Mouse (Mus musculus): Measurements from ENCODE around the gene Dab2ip.

The Dab2ip gene

DNA sequence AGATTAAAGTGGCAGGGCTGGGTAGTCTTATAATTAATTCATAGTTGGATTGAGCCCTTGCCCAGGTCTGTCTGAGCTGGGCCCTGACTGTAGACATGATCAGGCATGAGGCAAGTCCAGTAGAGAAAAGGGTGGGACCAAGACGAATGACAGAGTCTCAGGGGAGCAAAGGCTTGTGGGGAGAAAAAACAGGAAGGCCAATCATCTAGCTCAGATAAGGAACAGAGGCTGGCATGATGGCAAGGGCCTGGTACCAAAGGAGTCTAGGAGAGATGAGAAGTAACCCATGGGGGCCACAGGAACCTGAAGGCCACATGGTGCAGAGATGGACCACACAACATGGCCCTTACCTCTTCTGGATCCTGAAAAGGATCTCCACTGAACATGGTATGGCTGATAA, 158.1 kb downstream of the Dab2ip start:
- no peak for DNase-seq (ENCODE audit: low spot score)

DNA sequence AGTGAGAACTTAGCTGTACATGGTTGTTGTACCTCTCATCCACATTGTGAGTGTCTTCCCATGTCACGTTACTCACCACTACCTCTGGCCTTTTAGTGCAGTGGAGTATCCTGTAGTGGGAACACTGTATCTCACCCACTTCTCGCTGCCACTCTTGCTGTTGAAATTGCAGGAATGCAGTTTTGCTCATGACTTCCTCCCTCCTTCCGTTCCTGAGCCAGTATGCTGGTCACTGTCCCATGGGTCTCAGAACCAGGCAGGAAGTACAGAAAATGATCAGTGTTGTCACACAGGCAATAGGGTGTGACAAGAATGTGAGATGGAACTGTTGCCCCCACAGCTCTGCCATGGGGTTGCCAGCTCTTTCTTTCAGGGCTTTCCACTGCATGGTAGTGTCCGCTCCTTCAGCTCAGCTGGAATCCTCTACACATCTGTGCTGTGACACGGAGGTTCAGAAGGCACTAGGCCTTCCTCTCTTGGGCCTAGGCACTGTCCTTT, 160.0 kb downstream of the Dab2ip start:
- no peak for DNase-seq (ENCODE audit: low spot score)

DNA sequence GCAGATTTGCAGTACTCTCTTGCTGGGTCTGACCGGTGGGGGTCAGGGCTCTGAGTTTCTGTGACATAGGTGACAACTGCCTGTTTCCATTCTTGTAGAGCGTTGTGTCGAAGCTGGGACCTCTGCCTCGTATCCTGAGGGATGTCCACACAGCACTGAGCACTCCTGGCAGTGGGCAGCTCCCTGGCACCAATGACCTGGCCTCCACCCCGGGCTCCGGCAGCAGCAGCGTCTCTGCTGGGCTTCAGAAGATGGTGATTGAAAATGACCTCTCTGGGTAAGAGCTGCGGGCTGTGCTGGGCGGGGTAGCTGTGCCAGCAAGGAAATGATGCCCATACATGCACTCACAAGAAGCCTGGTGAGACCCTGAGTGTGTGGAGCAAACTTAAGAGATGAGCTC, 160.6 kb downstream of the Dab2ip start:
- no peak for DNase-seq (ENCODE audit: low spot score)

DNA sequence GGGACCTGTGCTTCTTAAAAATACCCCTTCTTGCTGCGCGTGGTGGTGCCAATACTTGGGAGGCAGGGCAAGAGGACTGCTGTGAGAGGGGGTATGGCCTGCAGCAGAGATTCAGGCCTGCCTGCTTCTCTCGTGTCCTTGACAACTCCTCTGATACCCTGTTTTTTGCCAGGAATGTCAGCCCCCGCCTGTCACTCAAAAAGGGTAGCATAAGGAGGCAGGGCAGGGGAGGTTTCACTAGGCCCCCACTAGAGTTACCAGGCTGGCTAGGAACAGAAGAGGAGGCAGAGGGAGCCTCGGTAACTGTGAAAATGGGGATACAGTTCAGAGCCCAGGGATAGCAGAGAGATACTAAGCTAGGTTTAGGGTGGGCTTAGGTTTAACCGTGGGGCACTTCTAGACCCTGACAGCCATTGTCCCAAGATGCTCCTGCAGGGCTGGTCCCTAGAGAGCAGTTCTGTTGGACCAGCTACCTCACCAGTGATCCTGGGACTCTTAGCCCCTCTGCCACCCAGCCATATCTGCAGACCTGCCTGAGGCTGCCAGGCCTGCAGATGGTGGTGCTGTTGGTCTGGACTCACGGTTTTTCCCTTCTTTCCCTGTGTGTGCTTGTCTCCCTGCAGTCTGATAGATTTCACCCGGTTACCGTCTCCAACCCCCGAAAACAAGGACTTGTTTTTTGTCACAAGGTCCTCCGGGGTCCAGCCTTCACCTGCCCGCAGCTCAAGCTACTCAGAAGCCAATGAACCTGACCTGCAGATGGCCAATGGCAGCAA, 161.4 kb downstream of the Dab2ip start:
- DNase-seq (ENCODE audit: low spot score): no peak

DNA sequence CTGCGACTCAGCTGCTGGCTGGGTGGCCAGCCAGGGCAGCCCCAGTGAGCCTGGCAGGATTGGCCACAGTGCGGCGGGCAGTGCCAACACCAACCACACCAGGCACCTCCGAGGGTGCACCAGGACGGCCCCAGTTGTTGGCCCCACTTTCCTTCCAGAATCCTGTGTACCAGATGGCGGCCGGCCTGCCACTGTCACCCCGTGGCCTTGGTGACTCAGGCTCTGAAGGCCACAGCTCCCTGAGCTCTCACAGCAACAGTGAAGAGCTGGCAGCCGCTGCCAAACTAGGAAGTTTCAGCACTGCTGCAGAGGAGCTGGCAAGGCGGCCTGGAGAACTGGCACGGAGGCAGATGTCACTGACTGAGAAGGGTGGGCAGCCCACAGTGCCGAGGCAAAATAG, 162.0 kb downstream of the Dab2ip start:
- DNase-seq (ENCODE audit: low spot score): no peak

DNA sequence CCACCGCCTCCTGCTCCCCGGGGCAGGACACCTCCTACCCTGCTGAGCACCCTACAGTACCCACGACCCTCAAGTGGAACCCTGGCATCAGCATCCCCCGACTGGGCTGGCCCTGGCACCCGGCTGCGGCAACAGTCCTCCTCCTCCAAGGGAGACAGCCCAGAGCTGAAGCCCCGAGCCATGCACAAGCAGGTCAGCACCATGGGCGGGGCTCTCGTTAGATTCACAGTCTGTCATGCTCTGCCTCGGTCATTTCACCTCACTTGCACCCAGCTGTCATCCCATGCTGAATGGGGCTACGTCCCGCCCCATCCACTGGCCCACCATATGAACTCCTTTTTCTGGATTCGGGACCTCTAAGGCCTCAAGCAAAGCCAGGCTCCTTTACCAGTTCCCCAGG, 162.5 kb downstream of the Dab2ip start:
- no peak for DNase-seq (ENCODE audit: low spot score)

DNA sequence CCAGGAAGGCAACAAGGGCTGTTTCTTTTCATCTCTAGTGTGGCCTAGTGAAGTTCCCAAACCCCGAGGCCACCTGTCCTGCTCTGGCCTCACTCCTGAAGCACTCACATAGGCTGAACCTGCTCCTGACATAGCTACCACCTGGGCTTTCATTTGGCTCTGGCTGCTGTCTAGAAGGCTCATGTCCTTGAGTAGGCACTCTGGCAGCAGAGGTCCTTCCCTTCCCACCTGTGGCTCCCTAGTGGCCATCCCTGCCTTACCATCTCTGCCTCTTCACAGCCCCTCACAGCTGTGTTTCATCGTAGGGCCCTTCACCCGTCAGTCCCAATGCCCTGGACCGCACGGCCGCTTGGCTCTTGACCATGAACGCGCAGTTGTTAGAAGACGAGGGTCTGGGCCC, 162.9 kb downstream of the Dab2ip start:
- DNase-seq (ENCODE audit: low spot score): no peak

DNA sequence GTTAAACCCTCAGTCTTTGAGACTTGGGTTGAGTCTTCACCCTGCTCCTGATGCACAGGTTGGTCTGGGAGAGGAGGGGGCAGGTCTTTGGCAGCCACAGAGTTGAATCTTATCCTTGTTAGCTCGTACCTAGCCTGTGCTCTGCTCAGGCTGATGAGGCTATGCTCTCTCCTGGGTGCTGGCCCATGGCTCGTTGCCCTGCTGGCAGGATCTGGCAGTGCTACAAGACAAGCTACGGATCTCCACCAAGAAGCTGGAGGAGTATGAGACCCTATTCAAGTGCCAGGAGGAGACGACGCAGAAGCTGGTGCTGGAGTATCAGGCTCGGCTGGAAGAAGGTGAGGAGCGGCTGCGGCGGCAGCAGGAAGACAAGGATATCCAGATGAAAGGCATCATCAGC, 164.8 kb downstream of the Dab2ip start:
- no peak for DNase-seq (ENCODE audit: low spot score)

DNA sequence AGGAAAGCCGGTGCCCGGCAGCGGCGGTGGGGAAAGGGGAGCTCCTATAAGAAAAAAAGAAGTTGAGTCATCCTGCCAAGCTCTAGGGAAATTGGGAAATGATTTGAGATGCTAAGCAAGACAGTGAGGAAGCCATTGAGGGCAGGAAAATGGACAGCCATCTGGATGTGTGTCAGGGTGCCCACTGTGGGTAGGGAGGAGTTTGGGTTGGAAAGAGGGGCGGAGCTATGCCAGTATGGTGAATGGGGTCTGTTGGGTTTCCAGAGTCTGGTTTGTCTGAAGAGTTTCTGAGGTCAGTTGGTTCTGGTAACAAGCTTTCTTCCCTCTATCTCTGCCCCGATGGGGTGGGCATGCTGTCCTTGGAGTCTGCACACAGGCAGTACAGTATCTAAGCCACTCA, 165.2 kb downstream of the Dab2ip start:
- no peak for DNase-seq (ENCODE audit: low spot score)

DNA sequence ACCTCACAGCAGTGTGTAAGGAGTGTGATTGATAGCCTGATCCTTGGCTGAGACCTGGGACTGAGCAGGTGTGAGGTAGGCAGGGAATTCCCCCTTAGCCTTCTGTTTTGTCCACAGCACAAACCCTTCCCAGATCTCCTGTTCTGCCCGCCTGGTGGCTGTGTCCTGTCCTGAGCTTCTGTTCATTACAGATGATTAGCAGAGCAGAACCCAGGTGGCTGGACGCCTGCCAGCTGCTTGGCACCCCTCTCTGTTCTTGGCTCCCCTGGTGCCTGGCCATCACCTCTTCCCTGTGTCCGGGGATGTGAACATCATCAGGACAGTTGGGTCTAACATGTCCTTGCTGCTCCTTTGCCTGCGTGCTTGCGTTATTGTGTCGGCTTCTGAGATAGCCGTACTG, 165.6 kb downstream of the Dab2ip start:
- no peak for DNase-seq (ENCODE audit: low spot score)

DNA sequence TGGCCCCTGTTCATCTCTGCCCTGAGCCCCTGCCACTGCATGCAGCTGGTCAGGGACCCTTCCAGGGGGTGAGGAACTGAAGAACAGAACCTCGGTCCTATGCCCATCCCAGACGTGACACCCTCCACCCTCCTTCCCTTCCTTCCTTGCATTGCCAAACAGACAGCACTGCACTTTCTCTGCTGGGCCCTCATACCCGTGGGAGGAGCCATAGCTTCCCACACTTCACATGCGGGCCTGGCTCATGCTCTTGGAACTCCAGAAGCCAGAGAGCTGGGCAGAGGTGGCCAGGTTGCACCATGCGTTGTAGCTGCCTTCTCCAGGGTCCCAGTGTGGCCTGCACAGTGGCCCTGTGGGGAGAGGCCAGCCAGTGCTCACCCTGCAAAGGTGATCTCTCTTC, 170.6 kb downstream of the Dab2ip start:
- no peak for DNase-seq (ENCODE audit: low spot score)

DNA sequence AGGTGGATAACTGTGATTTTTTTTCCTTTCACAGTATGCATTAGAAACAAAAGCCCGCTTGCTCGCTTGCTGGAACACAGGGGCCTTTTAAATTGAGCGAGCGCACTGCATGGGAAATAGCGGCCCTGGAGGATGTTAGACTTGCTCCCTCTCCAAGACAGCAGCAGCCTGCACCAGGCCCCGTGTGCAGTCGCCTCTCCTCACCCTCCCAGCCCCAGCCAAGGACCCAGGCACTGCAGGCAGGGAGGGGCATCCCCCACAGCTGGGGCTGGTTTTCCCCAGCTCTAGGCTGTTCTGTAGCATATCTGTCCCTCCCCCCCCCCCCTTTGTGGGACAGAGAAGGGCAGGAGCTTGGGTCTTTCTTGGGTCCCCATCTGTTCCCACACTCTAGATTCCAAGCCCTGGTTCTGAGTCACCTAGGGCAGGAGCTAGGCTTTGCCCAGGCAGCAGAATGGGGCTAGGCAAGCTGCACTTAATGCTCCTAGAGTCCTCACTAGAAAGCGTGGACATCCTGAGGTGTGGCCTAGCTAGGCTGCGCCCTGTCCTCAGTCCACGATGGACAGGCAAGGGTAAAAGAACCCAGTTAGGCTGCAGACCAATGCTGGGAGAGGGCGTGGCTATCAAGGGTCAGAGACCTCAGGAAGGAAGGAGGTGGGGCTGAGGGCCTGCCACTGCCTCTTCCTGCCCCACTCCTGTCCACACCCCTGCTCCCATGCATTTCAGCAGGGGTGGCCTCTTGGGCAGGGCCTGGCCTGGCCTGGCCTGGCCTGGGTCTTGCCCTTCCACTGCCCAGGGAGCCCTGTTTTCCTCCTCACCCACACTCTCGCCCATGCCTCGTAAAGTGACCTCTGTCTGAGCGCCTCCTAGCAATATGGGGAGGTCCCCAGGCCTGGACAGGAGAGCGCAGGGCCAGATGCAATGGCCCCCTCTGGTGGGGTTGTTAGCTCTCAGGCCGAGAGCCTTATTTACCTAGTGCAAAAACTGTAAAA, 171.3 kb downstream of the Dab2ip start:
- DNase-seq (ENCODE audit: low spot score): no peak

DNA sequence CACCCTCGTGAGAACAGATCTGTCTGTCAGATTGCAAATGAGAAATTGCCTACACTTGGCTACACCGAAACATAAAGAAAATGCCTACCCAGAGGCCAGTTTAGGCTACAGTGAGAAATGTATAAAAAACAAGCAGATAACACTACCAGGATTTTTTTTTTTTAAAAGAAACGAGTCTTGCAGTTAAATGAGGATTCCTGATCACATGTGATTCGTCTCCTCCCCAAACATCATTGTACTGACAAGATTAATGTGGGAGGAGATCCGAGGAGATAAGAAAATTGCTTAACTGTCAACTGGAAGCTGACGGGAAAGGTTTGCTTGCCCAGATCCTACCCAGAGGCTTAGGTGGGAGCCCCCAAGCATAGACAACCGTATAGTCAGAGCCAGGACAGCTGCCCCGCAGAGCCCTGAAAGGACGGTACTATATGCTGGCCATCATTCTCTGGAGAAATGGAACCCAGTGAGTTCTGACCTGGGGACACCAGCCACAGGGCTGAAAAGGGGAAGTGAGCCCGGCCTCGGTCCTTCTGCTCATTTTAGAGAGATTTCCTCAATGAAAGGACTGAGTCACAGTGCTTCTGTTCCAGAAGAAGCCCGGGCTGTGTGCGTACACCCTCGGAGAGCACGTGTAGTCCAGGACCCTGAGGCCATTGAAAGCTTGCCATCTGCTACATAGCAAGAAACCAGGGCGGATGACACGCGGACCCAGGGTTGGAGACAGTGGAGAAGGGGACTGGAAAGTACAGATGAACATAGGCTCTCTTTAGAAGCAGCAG, 173.8 kb downstream of the Dab2ip start:
- DNase-seq (ENCODE audit: low spot score): no peak

DNA sequence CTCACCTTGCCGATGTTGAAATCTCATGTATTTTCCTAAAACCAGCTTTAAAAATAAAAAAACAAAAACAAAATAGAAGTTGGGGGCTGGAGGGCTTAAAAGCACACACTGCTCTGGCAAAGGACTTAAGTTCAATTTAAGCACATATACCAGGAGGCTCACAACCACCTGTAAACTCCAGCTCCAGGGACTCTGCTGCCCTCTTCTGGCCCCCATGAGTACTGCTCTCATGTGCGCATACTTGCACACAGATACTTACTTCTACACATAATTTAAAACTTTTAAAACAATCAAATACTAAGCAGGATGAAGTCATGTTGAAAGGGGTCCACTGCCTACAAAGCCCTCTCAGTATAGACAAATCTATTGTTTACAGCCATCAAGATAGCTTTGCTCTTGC, 176.9 kb downstream of the Dab2ip start:
- DNase-seq (ENCODE audit: low spot score): no peak

DNA sequence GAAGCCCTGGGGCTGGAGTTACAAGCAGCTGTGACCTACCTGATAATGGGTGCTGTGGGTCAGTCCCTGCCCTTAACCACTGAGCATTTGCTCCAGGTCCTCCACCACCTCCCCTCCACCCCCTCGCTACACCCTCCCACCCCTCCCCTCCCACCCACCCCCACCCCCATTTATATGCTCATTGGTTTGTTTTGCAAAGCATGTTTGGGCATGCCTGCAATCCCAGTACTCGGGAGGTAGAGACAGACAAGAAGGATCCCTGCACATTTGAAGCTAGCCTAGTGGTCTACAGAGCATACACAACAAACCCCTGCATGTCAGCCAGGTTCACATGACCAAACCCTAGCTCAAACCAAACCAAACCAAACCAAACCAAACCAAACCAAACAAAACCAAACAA, 178.0 kb downstream of the Dab2ip start:
- DNase-seq (ENCODE audit: low spot score): no peak

DNA sequence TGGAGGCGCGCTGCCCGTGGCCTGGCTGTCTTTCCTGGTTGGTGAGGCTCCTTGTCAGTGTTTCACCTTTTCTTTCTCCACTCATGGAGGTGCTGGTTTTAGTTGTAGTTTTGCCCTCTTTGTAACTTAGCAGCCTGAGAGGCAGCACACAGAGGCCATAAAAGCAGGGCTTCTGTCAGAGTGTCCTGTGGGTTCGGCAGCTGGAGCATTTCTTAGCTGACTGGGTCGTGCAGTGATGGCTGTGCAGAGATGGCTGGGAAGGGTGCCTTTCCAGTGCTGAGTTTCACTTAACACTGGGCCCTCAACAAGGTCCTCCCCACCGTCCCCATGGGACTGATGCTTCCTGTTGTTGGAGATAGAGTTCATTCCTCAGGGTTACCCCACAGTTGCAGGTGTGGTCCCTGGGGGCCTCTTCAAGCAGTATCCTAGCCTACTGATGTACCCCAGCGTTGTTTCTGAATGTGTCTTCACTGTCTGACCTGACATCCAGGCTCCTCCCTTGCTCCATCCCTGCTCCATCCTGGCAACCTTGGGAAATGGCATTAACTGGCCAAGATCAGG, 179.5 kb downstream of the Dab2ip start:
- DNase-seq (ENCODE audit: low spot score): no peak

DNA sequence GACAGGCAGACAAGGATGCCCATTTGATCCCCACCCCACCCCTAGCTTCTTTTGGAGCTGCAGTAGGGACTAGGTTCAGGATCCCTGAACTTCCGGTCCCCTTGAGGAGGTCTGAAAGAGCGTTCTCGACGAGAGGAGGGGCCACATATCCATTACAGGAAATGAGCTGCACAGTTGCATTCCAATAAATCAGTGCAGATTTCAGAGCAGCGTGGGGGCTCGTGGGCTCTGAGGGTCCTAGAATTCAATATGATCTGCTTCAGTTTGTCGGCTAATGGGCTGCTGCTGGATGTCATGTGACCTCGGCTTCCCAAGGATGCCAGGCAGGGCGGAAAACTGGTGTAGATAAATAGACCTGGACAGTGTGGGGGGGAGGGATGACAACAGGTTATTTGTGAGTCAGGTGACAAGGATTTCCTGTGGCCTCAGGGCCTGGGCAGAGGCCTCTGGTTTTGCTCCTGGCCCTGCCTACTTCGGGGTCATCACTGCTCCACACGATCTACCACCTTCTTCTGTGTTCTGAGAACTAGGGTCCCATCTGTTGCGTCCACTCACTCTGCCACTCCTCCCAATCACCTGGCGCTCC, 181.7 kb downstream of the Dab2ip start:
- no peak for DNase-seq (ENCODE audit: low spot score)

DNA sequence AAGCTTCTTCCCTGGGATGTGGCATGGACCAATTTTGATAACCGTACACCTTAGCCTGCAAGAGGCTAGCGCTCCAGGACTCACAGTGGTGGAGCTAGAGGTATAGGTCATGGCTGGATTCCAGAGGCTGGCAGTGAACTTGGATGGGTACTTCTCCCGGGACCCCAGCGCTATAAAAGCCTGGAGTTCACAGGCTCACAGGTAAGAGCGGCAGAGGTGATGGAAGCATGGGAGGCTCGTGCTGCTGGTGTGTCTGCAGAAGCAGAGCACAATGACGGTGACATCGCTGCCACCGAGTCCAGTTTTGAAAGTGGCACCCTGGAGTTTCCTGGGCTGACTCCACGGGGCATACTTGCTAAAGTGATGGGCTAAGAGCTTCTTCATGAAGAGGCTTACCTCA, 187.8 kb downstream of the Dab2ip start:
- DNase-seq (ENCODE audit: low spot score): no peak

DNA sequence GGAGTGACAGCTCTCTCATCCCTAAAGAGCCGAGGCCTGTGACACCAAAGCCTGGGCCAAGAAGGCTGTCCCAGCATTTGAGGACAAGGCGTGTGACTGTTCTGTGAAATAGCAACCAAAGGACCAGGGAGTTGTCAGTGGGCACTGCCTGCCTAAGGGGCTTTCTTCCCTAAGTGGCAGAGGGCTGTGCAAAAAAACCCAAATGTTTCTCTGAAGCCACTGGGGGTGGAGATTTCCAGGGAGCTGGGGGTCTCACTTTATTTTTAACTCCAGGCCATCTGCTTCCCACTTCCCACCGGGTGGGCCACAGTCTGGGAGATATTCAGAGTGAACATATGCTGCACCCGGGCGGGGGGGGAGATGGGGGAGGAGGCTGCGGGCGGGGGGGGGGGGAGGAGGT, 188.6 kb downstream of the Dab2ip start:
- DNase-seq (ENCODE audit: low spot score): no peak

DNA sequence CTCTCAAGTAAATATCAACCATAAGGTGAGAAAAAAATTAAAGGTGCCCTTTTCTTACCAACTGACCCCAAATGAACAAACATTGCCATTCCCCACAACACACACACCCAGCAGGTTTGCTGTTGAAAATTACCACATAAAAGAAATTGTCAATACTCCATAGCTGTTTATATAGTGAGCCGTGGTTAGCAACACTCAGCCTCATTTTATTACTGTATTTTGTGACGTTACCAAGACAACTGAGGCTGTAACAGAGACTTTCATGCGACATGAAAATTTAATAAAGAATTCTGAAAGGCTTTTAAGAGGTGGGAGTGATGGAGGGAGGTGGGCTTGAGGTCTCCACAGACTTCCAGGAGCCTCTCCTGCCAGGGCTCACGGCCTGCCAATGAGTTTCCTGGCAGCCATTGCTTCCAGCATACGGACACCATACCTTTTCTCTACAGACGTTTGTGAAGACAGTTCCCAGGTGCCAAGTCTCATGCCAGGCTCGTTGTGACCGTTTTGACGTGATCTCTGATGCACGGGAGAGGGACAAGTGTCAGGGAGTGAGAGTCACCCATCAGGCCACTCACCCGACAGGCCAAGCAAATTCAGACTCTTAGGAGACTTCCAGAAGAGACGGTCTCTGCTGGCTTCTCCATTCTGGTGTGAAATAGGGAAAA, 189.4 kb downstream of the Dab2ip start:
- no peak for DNase-seq (ENCODE audit: low spot score)

DNA sequence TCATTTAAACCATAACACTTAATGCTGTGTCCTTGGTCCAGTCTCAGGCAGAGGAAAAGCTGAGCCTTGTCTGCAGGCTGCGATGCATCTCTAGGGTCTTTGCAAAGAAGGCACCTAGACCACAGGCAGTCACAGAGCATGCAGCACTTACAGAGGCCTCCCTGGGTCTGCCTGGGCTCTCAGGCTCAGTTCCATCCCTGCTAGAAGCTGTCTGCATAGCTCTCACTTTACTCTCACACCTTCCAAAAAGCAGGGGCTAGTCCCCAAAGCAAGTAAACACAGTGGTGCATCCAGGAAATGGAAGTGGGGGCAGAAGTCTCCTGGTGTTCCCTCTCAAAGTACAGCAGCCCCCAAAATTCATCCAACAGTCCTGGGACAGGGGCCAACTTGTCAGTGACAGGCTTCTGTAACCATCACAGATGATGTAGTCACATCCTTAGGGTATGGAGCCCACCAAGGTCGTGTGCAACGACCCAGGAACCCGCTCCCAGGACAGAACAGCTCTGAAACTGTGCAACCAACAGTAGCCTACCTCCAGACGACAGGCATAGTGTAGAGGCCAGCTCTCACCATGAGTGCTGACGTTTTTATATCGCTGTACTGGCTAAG, 192.6 kb downstream of the Dab2ip start:
- DNase-seq (ENCODE audit: low spot score): no peak

Measured in T-cell, adult 2 months (primary cell).